Mouse (Mus musculus): Measurements from ENCODE around the gene Mis12. TPM values are rescaled to one million over a fixed set of nuclear protein-coding genes. Genes with fewer than 3 reads are reported as not detected.
A peak's percentile ranks its signal among the peaks of the same experiment; 100 is the strongest.

Mis12 gene
- polyA plus RNA-seq, 1 experiment: 18.4 TPM

DNA sequence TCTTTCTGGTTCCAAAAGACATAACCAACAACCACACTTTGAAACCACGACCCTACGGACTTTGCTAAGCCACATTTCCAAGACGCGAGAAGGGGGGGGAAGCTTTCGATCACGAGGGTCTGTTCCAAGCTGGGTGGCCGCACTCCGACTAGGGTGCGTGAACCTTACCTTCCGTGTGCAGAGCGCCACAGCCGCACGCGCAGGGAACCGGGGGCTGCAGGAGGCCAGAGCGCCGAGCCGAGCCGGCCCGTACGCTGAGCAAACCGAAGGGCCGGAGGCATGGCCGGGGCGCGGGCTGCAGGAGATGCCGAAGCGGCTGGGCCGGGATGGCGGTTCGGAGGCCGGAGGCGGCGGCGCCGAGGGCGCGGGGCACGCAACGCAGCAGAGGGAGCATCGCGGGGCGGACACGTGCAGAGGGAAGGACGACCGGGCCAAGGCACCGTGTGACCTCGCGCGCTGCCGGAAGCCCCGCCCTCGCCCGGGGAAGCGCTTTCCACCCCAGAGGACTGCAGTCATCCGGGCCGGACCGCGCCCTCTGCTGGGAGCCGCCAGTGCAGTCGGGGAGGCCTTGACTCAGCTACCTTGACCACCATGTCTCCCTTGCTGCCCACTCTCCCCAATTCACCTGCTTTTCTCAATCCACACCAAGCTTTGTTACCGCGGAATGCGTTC is 36.7 kb upstream of the Mis12 start, which contains the start of gene C1qbp:
C1qbp (minus strand) TSS at position 470 of the 672 bp plus-strand sequence.
- H3K27me3 ChIP-seq (ENCODE audit: control insufficient read depth, insufficient read depth, insufficient read length): no peaks in the 10 kb centered on the region
- peak within 1 kb of the TSS; percentile 90 for H3K4me3 ChIP-seq (ENCODE audit: insufficient read depth, poor library complexity, severe bottlenecking)
- H3K79me3 ChIP-seq (ENCODE audit: low read depth): peaks cover 32% of the 10 kb centered on the region
- peak; percentile 97 for TF ChIP-seq MAX (IDR thresholded peaks at IDR 0.05)
- TF ChIP-seq FOSL1 (IDR thresholded peaks at IDR 0.05; ENCODE audit: insufficient read depth, low read length, poor library complexity, severe bottlenecking): no peak
- TF ChIP-seq CTCF (IDR thresholded peaks at IDR 0.05; ENCODE audit: control insufficient read depth, insufficient read depth, insufficient read length): peak; percentile 97
- TF ChIP-seq CEBPB (IDR thresholded peaks at IDR 0.05; ENCODE audit: low read depth): no peak
- TF ChIP-seq MYOG (IDR thresholded peaks at IDR 0.05; ENCODE audit: control insufficient read depth, extremely low read depth, insufficient read length): no peak
- peak; percentile 53 for TF ChIP-seq USF1 (IDR thresholded peaks at IDR 0.05; ENCODE audit: low read depth)
- TF ChIP-seq MYOD1 (IDR thresholded peaks at IDR 0.05; ENCODE audit: control insufficient read depth, insufficient read length, low read depth): no peak
- peak within 1 kb of the TSS; percentile 88 for H3ac ChIP-seq (ENCODE audit: control insufficient read depth, insufficient read length, low read depth)
- peaks cover 81% of the 10 kb centered on the region for H3K36me3 ChIP-seq (ENCODE audit: control insufficient read depth, insufficient read depth)
- H3K79me2 ChIP-seq (ENCODE audit: control insufficient read depth, insufficient read depth): peaks cover 49% of the 10 kb centered on the region

DNA sequence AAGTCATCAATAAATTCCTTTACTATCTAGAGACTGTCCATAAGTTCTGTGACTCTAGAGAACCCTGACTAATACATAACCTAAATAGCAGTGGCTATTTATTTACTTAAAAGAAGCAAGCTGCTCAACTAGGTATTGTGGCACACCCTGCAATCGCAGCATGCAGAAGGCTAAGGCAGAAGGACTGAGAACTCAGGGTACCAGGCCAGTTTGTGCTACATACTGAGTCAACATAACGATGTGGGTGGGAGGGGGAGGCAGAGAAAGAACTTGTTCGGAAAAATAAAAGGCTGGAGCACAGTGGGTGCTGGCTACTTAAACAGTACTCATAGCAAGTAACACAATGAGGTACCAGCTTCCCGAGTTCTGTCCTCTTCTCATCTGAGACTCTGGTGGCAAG is 18.2 kb upstream of the Mis12 start:
- TF ChIP-seq MAX (IDR thresholded peaks at IDR 0.05): no peak
- TF ChIP-seq CEBPB (IDR thresholded peaks at IDR 0.05; ENCODE audit: low read depth): no peak
- no peak for TF ChIP-seq MYOG (IDR thresholded peaks at IDR 0.05; ENCODE audit: control insufficient read depth, extremely low read depth, insufficient read length)
- no peak for TF ChIP-seq CTCF (IDR thresholded peaks at IDR 0.05; ENCODE audit: control insufficient read depth, insufficient read depth, insufficient read length)
- TF ChIP-seq MYOD1 (IDR thresholded peaks at IDR 0.05; ENCODE audit: control insufficient read depth, insufficient read length, low read depth): no peak
- no peak for TF ChIP-seq USF1 (IDR thresholded peaks at IDR 0.05; ENCODE audit: low read depth)
- TF ChIP-seq FOSL1 (IDR thresholded peaks at IDR 0.05; ENCODE audit: insufficient read depth, low read length, poor library complexity, severe bottlenecking): no peak
- Histone ChIP-seq H3K27me3 (ENCODE audit: control insufficient read depth, insufficient read depth, insufficient read length) (no peaks in the 10 kb centered on the region), H3K4me3 (ENCODE audit: insufficient read depth, poor library complexity, severe bottlenecking) (no peak overlapping the region), H3ac (ENCODE audit: control insufficient read depth, insufficient read length, low read depth) (no peak overlapping the region), H3K36me3 (ENCODE audit: control insufficient read depth, insufficient read depth) (peaks cover 57% of the 10 kb centered on the region), H3K79me2 (ENCODE audit: control insufficient read depth, insufficient read depth) (peaks cover 57% of the 10 kb centered on the region), H3K79me3 (ENCODE audit: low read depth) (peaks cover 43% of the 10 kb centered on the region)

DNA sequence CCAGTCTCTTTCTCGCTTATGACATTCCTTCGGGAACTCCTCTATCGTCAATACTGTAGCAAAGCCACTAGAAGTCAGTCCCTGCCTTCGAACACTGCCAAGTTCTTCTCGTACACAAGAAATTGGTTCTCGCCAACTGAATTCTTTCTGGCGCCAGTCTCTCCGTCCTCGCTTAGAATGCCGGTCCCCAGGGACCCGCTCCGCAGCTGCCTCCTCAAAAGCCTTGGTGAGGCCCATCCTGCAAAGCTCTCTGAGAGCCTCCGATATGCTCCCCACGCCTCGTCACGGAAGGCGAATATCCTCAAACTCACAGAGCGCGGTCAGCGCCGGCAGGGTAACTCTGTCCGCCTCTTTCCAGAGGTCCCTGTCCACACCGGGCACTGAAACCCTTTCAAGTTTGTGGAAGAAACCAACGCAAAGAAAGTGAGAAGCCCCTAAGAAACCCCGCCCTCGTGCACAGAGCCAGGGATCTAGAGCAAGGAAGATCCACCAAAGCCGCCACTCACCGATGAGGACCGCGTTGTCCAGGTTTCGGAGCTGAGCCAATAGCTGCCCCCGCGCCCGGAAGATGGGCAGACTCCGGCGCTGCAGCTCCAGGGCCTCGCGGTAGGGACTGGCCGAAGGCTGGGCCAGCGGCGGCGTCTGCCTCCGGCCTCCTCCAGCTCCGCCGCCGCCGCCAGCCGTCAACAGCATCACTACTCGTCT is 15.6 kb upstream of the Mis12 start:
- TF ChIP-seq CEBPB (IDR thresholded peaks at IDR 0.05; ENCODE audit: low read depth) (no peak), USF1 (IDR thresholded peaks at IDR 0.05; ENCODE audit: low read depth) (no peak), CTCF (IDR thresholded peaks at IDR 0.05; ENCODE audit: control insufficient read depth, insufficient read depth, insufficient read length) (no peak), MYOG (IDR thresholded peaks at IDR 0.05; ENCODE audit: control insufficient read depth, extremely low read depth, insufficient read length) (no peak), MAX (IDR thresholded peaks at IDR 0.05) (no peak), FOSL1 (IDR thresholded peaks at IDR 0.05; ENCODE audit: insufficient read depth, low read length, poor library complexity, severe bottlenecking) (no peak), MYOD1 (IDR thresholded peaks at IDR 0.05; ENCODE audit: control insufficient read depth, insufficient read length, low read depth) (no peak)

DNA sequence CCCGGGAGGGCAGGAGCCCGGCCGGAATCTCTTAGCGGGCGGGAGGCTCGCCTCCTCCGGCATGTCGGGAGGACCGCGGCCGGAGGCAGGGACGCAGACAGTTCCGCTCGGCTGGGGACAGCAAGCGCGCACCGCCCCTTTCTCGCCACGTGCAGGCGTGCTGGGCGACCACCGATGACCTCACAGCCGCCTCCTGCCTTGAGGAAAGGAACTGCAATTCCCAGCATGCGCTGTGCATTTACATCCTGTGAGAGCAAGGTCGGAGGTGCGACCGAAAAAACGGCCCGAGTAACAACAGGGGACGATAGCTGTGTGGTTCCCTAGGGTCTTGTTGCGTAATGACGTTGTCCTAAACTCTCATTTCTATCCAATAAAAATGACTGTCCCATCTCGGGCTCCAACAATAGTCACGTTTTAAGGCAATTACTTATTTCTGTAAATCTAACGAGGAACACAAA is 15.1 kb upstream of the Mis12 start, which contains the start of gene Dhx33:
Dhx33 (minus strand) TSS at position 122 of the 458 bp plus-strand sequence.
- Histone ChIP-seq H3K36me3 (ENCODE audit: control insufficient read depth, insufficient read depth) (peaks cover 39% of the 10 kb centered on the region), H3K27me3 (ENCODE audit: control insufficient read depth, insufficient read depth, insufficient read length) (no peaks in the 10 kb centered on the region), H3K4me3 (ENCODE audit: insufficient read depth, poor library complexity, severe bottlenecking) (peak within 1 kb of the TSS; percentile 96), H3K79me3 (ENCODE audit: low read depth) (peaks cover 41% of the 10 kb centered on the region), H3ac (ENCODE audit: control insufficient read depth, insufficient read length, low read depth) (peak within 1 kb of the TSS; percentile 65), H3K79me2 (ENCODE audit: control insufficient read depth, insufficient read depth) (peaks cover 49% of the 10 kb centered on the region)
- TF ChIP-seq CTCF (IDR thresholded peaks at IDR 0.05; ENCODE audit: control insufficient read depth, insufficient read depth, insufficient read length) (no peak), MYOD1 (IDR thresholded peaks at IDR 0.05; ENCODE audit: control insufficient read depth, insufficient read length, low read depth) (no peak), USF1 (IDR thresholded peaks at IDR 0.05; ENCODE audit: low read depth) (peak; percentile 77), MAX (IDR thresholded peaks at IDR 0.05) (peak; percentile 100), CEBPB (IDR thresholded peaks at IDR 0.05; ENCODE audit: low read depth) (peak; percentile 93), FOSL1 (IDR thresholded peaks at IDR 0.05; ENCODE audit: insufficient read depth, low read length, poor library complexity, severe bottlenecking) (no peak), MYOG (IDR thresholded peaks at IDR 0.05; ENCODE audit: control insufficient read depth, extremely low read depth, insufficient read length) (no peak)

More for the DNA sequence above, 15.6 kb upstream of the Mis12 start:
- H3K27me3 ChIP-seq (ENCODE audit: control insufficient read depth, insufficient read depth, insufficient read length): no peaks in the 10 kb centered on the region
- peaks cover 54% of the 10 kb centered on the region for H3K79me2 ChIP-seq (ENCODE audit: control insufficient read depth, insufficient read depth)
- peak overlapping the region; percentile 96 for H3K4me3 ChIP-seq (ENCODE audit: insufficient read depth, poor library complexity, severe bottlenecking)
- peak overlapping the region; percentile 65 for H3ac ChIP-seq (ENCODE audit: control insufficient read depth, insufficient read length, low read depth)
- H3K36me3 ChIP-seq (ENCODE audit: control insufficient read depth, insufficient read depth): peaks cover 42% of the 10 kb centered on the region
- peaks cover 43% of the 10 kb centered on the region for H3K79me3 ChIP-seq (ENCODE audit: low read depth)

DNA sequence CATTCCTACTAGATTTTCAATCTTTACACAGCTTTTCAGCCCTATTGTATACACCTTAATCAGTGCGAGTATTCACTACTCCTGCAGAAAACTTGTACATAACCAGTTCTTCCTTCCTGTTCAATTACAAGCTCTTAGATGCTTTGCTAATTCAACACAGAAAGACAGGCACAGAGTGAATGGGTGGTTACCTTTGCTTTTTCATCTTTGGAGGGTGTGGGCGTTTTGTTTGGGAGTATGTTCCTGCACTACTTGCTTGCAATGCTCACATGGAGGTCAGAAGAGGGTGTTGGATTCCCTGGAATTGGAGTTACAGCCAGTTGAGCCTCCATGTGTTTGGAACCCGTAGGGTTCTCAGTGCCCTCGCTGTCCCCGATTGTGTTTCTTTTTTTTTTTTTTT is 14.4 kb upstream of the Mis12 start:
- Histone ChIP-seq H3K79me2 (ENCODE audit: control insufficient read depth, insufficient read depth) (peaks cover 42% of the 10 kb centered on the region), H3K36me3 (ENCODE audit: control insufficient read depth, insufficient read depth) (peaks cover 39% of the 10 kb centered on the region), H3ac (ENCODE audit: control insufficient read depth, insufficient read length, low read depth) (no peak overlapping the region), H3K4me3 (ENCODE audit: insufficient read depth, poor library complexity, severe bottlenecking) (no peak overlapping the region), H3K27me3 (ENCODE audit: control insufficient read depth, insufficient read depth, insufficient read length) (no peaks in the 10 kb centered on the region), H3K79me3 (ENCODE audit: low read depth) (peaks cover 34% of the 10 kb centered on the region)
- no peak for TF ChIP-seq FOSL1 (IDR thresholded peaks at IDR 0.05; ENCODE audit: insufficient read depth, low read length, poor library complexity, severe bottlenecking)
- TF ChIP-seq MYOD1 (IDR thresholded peaks at IDR 0.05; ENCODE audit: control insufficient read depth, insufficient read length, low read depth): no peak
- TF ChIP-seq CTCF (IDR thresholded peaks at IDR 0.05; ENCODE audit: control insufficient read depth, insufficient read depth, insufficient read length): no peak
- no peak for TF ChIP-seq MAX (IDR thresholded peaks at IDR 0.05)
- no peak for TF ChIP-seq USF1 (IDR thresholded peaks at IDR 0.05; ENCODE audit: low read depth)

Data from C2C12 (cell line).